Mouse (Mus musculus): Measurements from ENCODE around the gene Prdm8. TPM values are rescaled to one million over a fixed set of nuclear protein-coding genes. Genes with fewer than 3 reads are reported as not detected.

The Prdm8 gene
- polyA plus RNA-seq, 1 experiment = 11.1 TPM

- Histone ChIP-seq H3K4me3 (replicated peaks; ENCODE audit: insufficient read depth, low read depth, low read length) (no peak overlapping the region), H3K4me1 (ENCODE audit: control insufficient read depth, insufficient read depth, low read length) (peaks cover 6% of the 10 kb centered on the region; the same call in 1 of the 2 replicates), H3K27me3 (ENCODE audit: control insufficient read depth, insufficient read depth, low read length) (peaks cover 10% of the 10 kb centered on the region; the same call in 1 of the 2 replicates), H3K27ac (ENCODE audit: insufficient read depth, low read length) (no peak overlapping the region)
- no peak for DNase-seq
- WGBS = 44% methylated on average over 30 of the region's 30 CpGs
- TF ChIP-seq CTCF (IDR thresholded peaks at IDR 0.05; ENCODE audit: borderline replicate concordance, insufficient read depth, low read depth, low read length) (no peak), POLR2A (IDR thresholded peaks at IDR 0.05; ENCODE audit: borderline replicate concordance, insufficient read depth, low read length) (no peak)
Observed at GRCm38 (mm10) chr5:98169376-98170351, 2.7 kb downstream of the Prdm8 start.

- peaks cover 6% of the 10 kb centered on the region; the same call in 1 of the 2 replicates for H3K4me1 ChIP-seq (ENCODE audit: control insufficient read depth, insufficient read depth, low read length)
- DNase-seq = no peak
- H3K27me3 ChIP-seq (ENCODE audit: control insufficient read depth, insufficient read depth, low read length) = peaks cover 10% of the 10 kb centered on the region; the same call in 1 of the 2 replicates
- no peak overlapping the region for H3K4me3 ChIP-seq (replicated peaks; ENCODE audit: insufficient read depth, low read depth, low read length)
- 88% methylated on average over 9 of the region's 9 CpGs for WGBS
- H3K27ac ChIP-seq (ENCODE audit: insufficient read depth, low read length) = no peak overlapping the region
- no peak for TF ChIP-seq CTCF (IDR thresholded peaks at IDR 0.05; ENCODE audit: borderline replicate concordance, insufficient read depth, low read depth, low read length)
- TF ChIP-seq POLR2A (IDR thresholded peaks at IDR 0.05; ENCODE audit: borderline replicate concordance, insufficient read depth, low read length) = no peak
Observed at GRCm38 (mm10) chr5:98171651-98172230, 4.7 kb downstream of the Prdm8 start.

GRCm38 (mm10) chr5:98172502-98173181 is 5.6 kb downstream of the Prdm8 start:
- Histone ChIP-seq H3K27me3 (ENCODE audit: control insufficient read depth, insufficient read depth, low read length) (peaks cover 10% of the 10 kb centered on the region; the same call in 1 of the 2 replicates), H3K27ac (ENCODE audit: insufficient read depth, low read length) (no peak overlapping the region), H3K4me1 (ENCODE audit: control insufficient read depth, insufficient read depth, low read length) (peaks cover 6% of the 10 kb centered on the region; the same call in 1 of the 2 replicates), H3K4me3 (replicated peaks; ENCODE audit: insufficient read depth, low read depth, low read length) (no peak overlapping the region)
- WGBS = 28% methylated on average over 15 of the region's 15 CpGs
- DNase-seq = no peak
- TF ChIP-seq POLR2A (IDR thresholded peaks at IDR 0.05; ENCODE audit: borderline replicate concordance, insufficient read depth, low read length) (no peak), CTCF (IDR thresholded peaks at IDR 0.05; ENCODE audit: borderline replicate concordance, insufficient read depth, low read depth, low read length) (no peak)

GRCm38 (mm10) chr5:98173694-98174093 is 6.7 kb downstream of the Prdm8 start:
- Histone ChIP-seq H3K27me3 (ENCODE audit: control insufficient read depth, insufficient read depth, low read length) (peaks cover 8% of the 10 kb centered on the region; the same call in 1 of the 2 replicates), H3K4me3 (replicated peaks; ENCODE audit: insufficient read depth, low read depth, low read length) (no peak overlapping the region), H3K4me1 (ENCODE audit: control insufficient read depth, insufficient read depth, low read length) (peaks cover 6% of the 10 kb centered on the region; the same call in 1 of the 2 replicates), H3K27ac (ENCODE audit: insufficient read depth, low read length) (no peak overlapping the region)
- no peak for TF ChIP-seq CTCF (IDR thresholded peaks at IDR 0.05; ENCODE audit: borderline replicate concordance, insufficient read depth, low read depth, low read length)
- TF ChIP-seq POLR2A (IDR thresholded peaks at IDR 0.05; ENCODE audit: borderline replicate concordance, insufficient read depth, low read length) = no peak
- no peak for DNase-seq

GRCm38 (mm10) chr5:98179606-98180005 is 12.6 kb downstream of the Prdm8 start:
- TF ChIP-seq POLR2A (IDR thresholded peaks at IDR 0.05; ENCODE audit: borderline replicate concordance, insufficient read depth, low read length) (no peak), CTCF (IDR thresholded peaks at IDR 0.05; ENCODE audit: borderline replicate concordance, insufficient read depth, low read depth, low read length) (no peak)
- DNase-seq = peak; percentile 30 to 50
- no peak overlapping the region; the same call in 1 of the 2 replicates for H3K27ac ChIP-seq (ENCODE audit: insufficient read depth, low read length)

GRCm38 (mm10) chr5:98180461-98180887 is 13.5 kb downstream of the Prdm8 start:
- TF ChIP-seq CTCF (IDR thresholded peaks at IDR 0.05; ENCODE audit: borderline replicate concordance, insufficient read depth, low read depth, low read length) (no peak), POLR2A (IDR thresholded peaks at IDR 0.05; ENCODE audit: borderline replicate concordance, insufficient read depth, low read length) (peak; percentile 58; the same call in 1 of the 2 replicates)
- no peaks in the 10 kb centered on the region for H3K4me1 ChIP-seq (ENCODE audit: control insufficient read depth, insufficient read depth, low read length)
- no peaks in the 10 kb centered on the region for H3K27me3 ChIP-seq (ENCODE audit: control insufficient read depth, insufficient read depth, low read length)
- peak overlapping the region; percentile 80 for H3K4me3 ChIP-seq (replicated peaks; ENCODE audit: insufficient read depth, low read depth, low read length)
- DNase-seq = peak in 1 of 2 experiments; percentile 79
- under 1% methylated on average over 19 of the region's 19 CpGs for WGBS
- H3K27ac ChIP-seq (ENCODE audit: insufficient read depth, low read length) = peak overlapping the region; percentile 76

More at GRCm38 (mm10) chr5:98179606-98180005, 12.6 kb downstream of the Prdm8 start:
- Histone ChIP-seq H3K4me3 (replicated peaks; ENCODE audit: insufficient read depth, low read depth, low read length) (peak overlapping the region; percentile 28), H3K4me1 (ENCODE audit: control insufficient read depth, insufficient read depth, low read length) (no peaks in the 10 kb centered on the region), H3K27me3 (ENCODE audit: control insufficient read depth, insufficient read depth, low read length) (no peaks in the 10 kb centered on the region)
- WGBS = 47% methylated on average over 12 of the region's 12 CpGs

Measured in cerebellum, adult 2 months (tissue).